Mouse (Mus musculus) cerebellum, adult 2 months (tissue): Measurements from ENCODE around the gene Ppp1r1a.

Experiments used
- CTCF ChIP-seq: fragments of 200-500 bp; IDR thresholded peaks from 2 replicates; pipeline ENCODE4 v1.5.1; 2011; ENCODE audit warnings: low read depth, mild to moderate bottlenecking, control low read depth, low read length, moderate library complexity, borderline replicate concordance; ENCODE audit not compliant: insufficient read depth
- POLR2A ChIP-seq: fragments of 200-500 bp; IDR thresholded peaks from 2 replicates; pipeline ENCODE4 v1.6.1; 2011; ENCODE audit warnings: low read length, control low read depth, borderline replicate concordance; ENCODE audit not compliant: insufficient read depth

GRCm38 (mm10) chr15:103537822-103538213 is at the start of gene Ppp1r1a:
- TF ChIP-seq CTCF (no peak), POLR2A (peak; percentile 28; the same call in 1 of the 2 replicates)
